Mouse (Mus musculus) embryonic facial prominence, embryonic 11.5 days (tissue): Measurements from ENCODE around the gene Gcc1. TPM values are rescaled to one million over a fixed set of nuclear protein-coding genes. Genes with fewer than 3 reads are reported as not detected.
A peak's percentile ranks its signal among the peaks of the same experiment; 100 is the strongest.

Experiments
- ATAC-seq: fragments of 200-750 bp; cut with Nextera tagmentation; replicated peaks from 2 replicates; pipeline ENCODE4 v1.8.0; 2017; ENCODE audit warnings: low read depth; ENCODE audit not compliant: insufficient number of reproducible peaks, low FRiP score, low TSS enrichment
- DNase-seq: peaks from one replicate; pipeline ENCODE4 v3.0.0-alpha.2; 2015; ENCODE audit warnings: low spot score
- H3K27ac ChIP-seq: fragments of 300-500 bp; sonication (generic); replicated peaks from 2 replicates; pipeline ENCODE4 v1.5.1; 2014; ENCODE audit warnings: mild to moderate bottlenecking, low read depth, low read length, control low read depth
- H3K27me3 ChIP-seq: fragments of 300-500 bp; sonication (generic); 2 replicates; pipeline ENCODE4 v1.6.1; 2014; ENCODE audit warnings: mild to moderate bottlenecking, low read length, moderate library complexity, mixed read lengths; ENCODE audit not compliant: control insufficient read depth, insufficient read depth
- H3K36me3 ChIP-seq: fragments of 300-500 bp; sonication (generic); replicated peaks from 2 replicates; pipeline ENCODE4 v1.6.1; 2014; ENCODE audit warnings: low read depth, mild to moderate bottlenecking, low read length, moderate library complexity, mixed read lengths; ENCODE audit not compliant: control insufficient read depth, insufficient read depth
- H3K4me1 ChIP-seq: fragments of 300-500 bp; sonication (generic); 2 replicates; pipeline ENCODE4 v1.6.1; 2014; ENCODE audit warnings: low read length, mixed read lengths; ENCODE audit not compliant: control insufficient read depth, insufficient read depth
- H3K4me2 ChIP-seq: fragments of 300-500 bp; sonication (generic); 2 replicates; pipeline ENCODE4 v1.6.1; 2014; ENCODE audit warnings: low read depth, mild to moderate bottlenecking, control low read depth, low read length, moderate library complexity
- H3K4me3 ChIP-seq: fragments of 300-500 bp; sonication (generic); 2 replicates; pipeline ENCODE4 v1.5.1; 2014; ENCODE audit warnings: low read depth, low read length, control low read depth
- H3K9ac ChIP-seq: fragments of 300-500 bp; sonication (generic); replicated peaks from 2 replicates; pipeline ENCODE4 v1.6.1; 2014; ENCODE audit warnings: mild to moderate bottlenecking, control low read depth, low read length
- H3K9me3 ChIP-seq: fragments of 300-500 bp; sonication (generic); replicated peaks from 2 replicates; pipeline ENCODE4 v1.6.1; 2016; ENCODE audit warnings: mild to moderate bottlenecking, low read length, inconsistent platforms, mixed read lengths; ENCODE audit not compliant: control insufficient read depth
- WGBS: fragments of 180-500 bp; shearing (Covaris S2); extraction: QIAGEN DNeasy Blood & Tissue Kit; methylation state at CpG from one replicate; pipeline ENCODE4 v1.1.7; 2014; 5-methylcytosine and 5-hydroxymethylcytosine counted together
- polyA plus RNA-seq: library from polyadenylated mRNA; unstranded; fragments of >200 nt; fragmentation: Nextera tagmentation; extraction: Ambion mirVana; gene quantifications from 2 replicates; pipeline ENCODE4 v1.2.1, GENCODE M21; 2014

Gcc1 gene
- polyA plus RNA-seq, 1 experiment from 2014 or later: 7.4 TPM

- Histone ChIP-seq H3K36me3 (no peaks in the 10 kb centered on the region; the same call in 1 of the 2 replicates), H3K9ac (no peak within 1 kb of the TSS), H3K9me3 (no peaks in the 10 kb centered on the region), H3K4me1 (no peaks in the 10 kb centered on the region), H3K4me2 (no peak within 1 kb of the TSS), H3K4me3 (no peak within 1 kb of the TSS), H3K27me3 (no peaks in the 10 kb centered on the region), H3K27ac (no peak within 1 kb of the TSS)
- 76% methylated on average over 3 of the region's 3 CpGs for WGBS
- DNase-seq (no peak), ATAC-seq (no peak)
Observed at GRCm38 (mm10) chr6:28427096-28427839, 922 bp downstream of the Gcc1 start, which contains the start of gene Fscn3. Gene Fscn3 (plus strand): TSS chr6:28427789.

DNA sequence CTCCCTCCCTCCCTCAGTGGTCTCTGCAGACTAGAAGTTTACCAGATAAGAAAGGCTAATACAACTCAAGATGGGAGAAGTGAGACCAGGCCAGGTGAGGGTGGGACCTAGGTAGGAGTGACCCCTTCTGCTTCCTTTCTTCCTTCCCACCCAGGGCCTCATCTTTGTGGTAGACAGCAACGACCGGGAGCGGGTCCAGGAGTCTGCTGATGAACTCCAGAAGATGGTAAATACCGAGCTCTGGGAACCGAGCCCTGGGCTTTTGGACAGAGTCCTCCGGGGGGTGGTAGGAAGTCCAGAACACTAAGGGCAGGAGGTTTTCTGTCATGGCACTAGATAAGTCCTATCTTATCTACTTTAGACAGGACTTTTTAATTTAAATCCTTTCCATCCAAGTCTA lies 3.2 kb downstream of the Gcc1 start:
- no peaks in the 10 kb centered on the region for H3K9me3 ChIP-seq
- H3K27me3 ChIP-seq: no peaks in the 10 kb centered on the region
- no peaks in the 10 kb centered on the region; the same call in 1 of the 2 replicates for H3K36me3 ChIP-seq
- no peak overlapping the region for H3K27ac ChIP-seq
- no peak overlapping the region for H3K4me3 ChIP-seq
- H3K9ac ChIP-seq: no peak overlapping the region
- H3K4me2 ChIP-seq: no peak overlapping the region
- WGBS: 96% methylated on average over 6 of the region's 6 CpGs
- ATAC-seq (no peak), DNase-seq (no peak)
- H3K4me1 ChIP-seq: peaks cover 7% of the 10 kb centered on the region

- Histone ChIP-seq H3K4me1 (peaks cover 7% of the 10 kb centered on the region), H3K27me3 (no peaks in the 10 kb centered on the region), H3K4me2 (peak overlapping the region; percentile 66), H3K27ac (peak overlapping the region; percentile 65), H3K36me3 (no peaks in the 10 kb centered on the region; the same call in 1 of the 2 replicates), H3K9ac (peak overlapping the region; percentile 97), H3K9me3 (no peaks in the 10 kb centered on the region), H3K4me3 (peak overlapping the region; percentile 94)
- peak; percentile 32 for ATAC-seq
- WGBS: 11% methylated on average over 30 of the region's 46 CpGs
- peak; percentile 51 for DNase-seq
Observed at GRCm38 (mm10) chr6:28423767-28424695, 4.2 kb downstream of the Gcc1 start.

GRCm38 (mm10) chr6:28423313-28423712 lies 4.9 kb downstream of the Gcc1 start, which contains the start of gene Arf5:
Gene Arf5 (plus strand): TSS chr6:28423560.
- H3K4me3 ChIP-seq: peak within 1 kb of the TSS; percentile 94
- peak within 1 kb of the TSS; percentile 65 for H3K27ac ChIP-seq
- H3K4me1 ChIP-seq: peaks cover 7% of the 10 kb centered on the region
- ATAC-seq (peak; percentile 60), DNase-seq (peak; percentile 89)
- H3K36me3 ChIP-seq: no peaks in the 10 kb centered on the region; the same call in 1 of the 2 replicates
- 3% methylated on average over 25 of the region's 42 CpGs for WGBS
- H3K27me3 ChIP-seq: no peaks in the 10 kb centered on the region
- H3K9ac ChIP-seq: peak within 1 kb of the TSS; percentile 97
- peak within 1 kb of the TSS; percentile 66 for H3K4me2 ChIP-seq
- H3K9me3 ChIP-seq: no peaks in the 10 kb centered on the region

GRCm38 (mm10) chr6:28422651-28423290 lies 5.4 kb downstream of the Gcc1 start:
- Histone ChIP-seq H3K9ac (no peak overlapping the region), H3K4me3 (peak overlapping the region; percentile 94), H3K27me3 (no peaks in the 10 kb centered on the region), H3K4me1 (peaks cover 7% of the 10 kb centered on the region), H3K9me3 (no peaks in the 10 kb centered on the region), H3K27ac (no peak overlapping the region), H3K36me3 (no peaks in the 10 kb centered on the region; the same call in 1 of the 2 replicates), H3K4me2 (peak overlapping the region; percentile 66; the same call in 1 of the 2 replicates)
- peak; percentile 2; the same call in 1 of the 2 replicates for ATAC-seq
- 76% methylated on average over 15 of the region's 15 CpGs for WGBS
- no peak for DNase-seq

- Histone ChIP-seq H3K4me2 (peak overlapping the region; percentile 87), H3K4me1 (peaks cover 7% of the 10 kb centered on the region), H3K9ac (peak overlapping the region; percentile 73), H3K9me3 (no peaks in the 10 kb centered on the region), H3K27me3 (no peaks in the 10 kb centered on the region), H3K27ac (0 out of 2 replicates have a peak overlapping the region, but pooled peaks have one; percentile 41), H3K36me3 (no peaks in the 10 kb centered on the region; the same call in 1 of the 2 replicates), H3K4me3 (peak overlapping the region; percentile 86)
- under 1% methylated on average over 24 of the region's 27 CpGs for WGBS
- ATAC-seq (peak; percentile 83), DNase-seq (peak; percentile 94)
Observed at GRCm38 (mm10) chr6:28421469-28422000, 6.7 kb downstream of the Gcc1 start.

DNA sequence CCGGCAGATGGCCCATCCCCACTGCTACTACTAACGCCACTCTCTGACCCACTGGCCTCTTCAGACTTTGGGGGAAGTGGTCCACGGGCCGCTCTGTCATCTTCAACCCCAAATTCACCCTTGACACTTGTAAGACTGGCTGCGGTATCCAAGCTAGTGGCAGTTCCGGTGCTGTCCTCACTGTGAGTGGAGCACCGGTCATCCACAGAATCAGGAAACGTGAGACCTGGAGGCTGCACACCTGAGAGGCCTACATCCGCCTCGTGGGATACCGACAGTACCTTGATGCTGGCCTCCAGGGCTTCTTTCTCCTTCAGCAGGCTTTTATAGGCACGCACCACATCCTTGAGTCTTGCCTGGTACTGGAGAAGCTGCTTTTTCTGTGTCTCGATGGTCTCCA lies 7.3 kb downstream of the Gcc1 start:
- H3K4me2 ChIP-seq: peak overlapping the region; percentile 87
- H3K27ac ChIP-seq: 0 out of 2 replicates have a peak overlapping the region, but pooled peaks have one; percentile 41
- peak overlapping the region; percentile 73 for H3K9ac ChIP-seq
- WGBS: 25% methylated on average over 13 of the region's 13 CpGs
- peak overlapping the region; percentile 86 for H3K4me3 ChIP-seq
- H3K27me3 ChIP-seq: no peaks in the 10 kb centered on the region
- DNase-seq (no peak), ATAC-seq (no peak)
- peaks cover 7% of the 10 kb centered on the region for H3K4me1 ChIP-seq
- H3K9me3 ChIP-seq: no peaks in the 10 kb centered on the region
- no peaks in the 10 kb centered on the region; the same call in 1 of the 2 replicates for H3K36me3 ChIP-seq
